Mouse (Mus musculus) limb, embryonic 11.5 days (tissue): ENCODE measurements around the gene Ppp1r14b. TPM values are rescaled to one million over a fixed set of nuclear protein-coding genes. Genes with fewer than 3 reads are reported as not detected.

Experiments
- ATAC-seq: fragments of 200-750 bp; cut with Nextera tagmentation; 2 replicates; pipeline ENCODE4 v1.8.0; 2017; ENCODE audit warnings: low read depth; ENCODE audit not compliant: insufficient number of reproducible peaks, low FRiP score, low TSS enrichment
- DNase-seq: peaks from one replicate; pipeline ENCODE4 v3.0.0-alpha.2; 2015; ENCODE audit warnings: low spot score
- H3K27ac ChIP-seq: fragments of 300-500 bp; sonication (generic); replicated peaks from 2 replicates; pipeline ENCODE4 v1.5.1; 2014; ENCODE audit warnings: low read depth, mild to moderate bottlenecking, low read length
- H3K27me3 ChIP-seq: fragments of 300-500 bp; sonication (generic); 2 replicates; pipeline ENCODE4 v1.6.1; 2014; ENCODE audit warnings: mild to moderate bottlenecking, low read length, mixed read lengths; ENCODE audit not compliant: control insufficient read depth, insufficient read depth
- H3K36me3 ChIP-seq: fragments of 300-500 bp; sonication (generic); 2 replicates; pipeline ENCODE4 v1.6.1; 2014; ENCODE audit warnings: mild to moderate bottlenecking, low read length, moderate library complexity, mixed read lengths; ENCODE audit not compliant: control insufficient read depth, insufficient read depth
- H3K4me1 ChIP-seq: fragments of 300-500 bp; sonication (generic); 2 replicates; pipeline ENCODE4 v1.6.1; 2014; ENCODE audit warnings: low read length, mixed read lengths; ENCODE audit not compliant: control insufficient read depth, insufficient read depth
- H3K4me2 ChIP-seq: fragments of 300-500 bp; sonication (generic); 2 replicates; pipeline ENCODE4 v1.6.1; 2014; ENCODE audit warnings: low read depth, mild to moderate bottlenecking, moderate library complexity; ENCODE audit not compliant: severe bottlenecking
- H3K4me3 ChIP-seq: fragments of 300-500 bp; sonication (generic); 2 replicates; pipeline ENCODE4 v1.5.1; 2014; ENCODE audit warnings: low read depth, low read length
- H3K9ac ChIP-seq: fragments of 300-500 bp; sonication (generic); 2 replicates; pipeline ENCODE4 v1.6.1; 2014; ENCODE audit warnings: mild to moderate bottlenecking, low read length
- H3K9me3 ChIP-seq: fragments of 300-500 bp; sonication (generic); 2 replicates; pipeline ENCODE4 v1.6.1; 2016; ENCODE audit warnings: low read length; ENCODE audit not compliant: control insufficient read depth
- WGBS: fragments of 180-500 bp; shearing (Covaris S2); extraction: QIAGEN DNeasy Blood & Tissue Kit; methylation state at CpG from one replicate; pipeline ENCODE4 v1.1.7; 2014; 5-methylcytosine and 5-hydroxymethylcytosine counted together
- polyA plus RNA-seq: library from polyadenylated mRNA; unstranded; fragments of >200 nt; fragmentation: Nextera tagmentation; extraction: Ambion mirVana; gene quantifications from 2 replicates; pipeline ENCODE4 v1.2.1, GENCODE M21; 2014

The Ppp1r14b gene
- polyA plus RNA-seq, 1 experiment from 2014 or later: 282 TPM

- H3K27me3 ChIP-seq: peaks cover 66% of the 10 kb centered on the region
- 3% methylated on average over 57 of the region's 58 CpGs for WGBS
- ATAC-seq (peak; percentile 26; the same call in 1 of the 2 replicates), DNase-seq (no peak)
- H3K9ac ChIP-seq: no peak overlapping the region
- no peak overlapping the region for H3K27ac ChIP-seq
- no peaks in the 10 kb centered on the region for H3K9me3 ChIP-seq
- H3K4me3 ChIP-seq: peak overlapping the region; percentile 26
- H3K36me3 ChIP-seq: no peaks in the 10 kb centered on the region
- H3K4me2 ChIP-seq: peak overlapping the region; percentile 33
- H3K4me1 ChIP-seq: peaks cover 7% of the 10 kb centered on the region
These were observed 41.2 kb upstream of the Ppp1r14b start for GRCm38 (mm10) chr19:6933436-6934194.

GRCm38 (mm10) chr19:6934195-6934977, 40.4 kb upstream of the Ppp1r14b start, which contains the start of gene Kcnk4:
TSS of gene Kcnk4 (minus strand) at chr19:6934515.
- Histone ChIP-seq H3K4me2 (peak within 1 kb of the TSS; percentile 33), H3K27me3 (peaks cover 61% of the 10 kb centered on the region), H3K9ac (no peak within 1 kb of the TSS), H3K4me1 (peaks cover 7% of the 10 kb centered on the region), H3K9me3 (no peaks in the 10 kb centered on the region), H3K4me3 (peak within 1 kb of the TSS; percentile 26), H3K36me3 (no peaks in the 10 kb centered on the region), H3K27ac (no peak within 1 kb of the TSS)
- DNase-seq: no peak
- ATAC-seq: no peak
- 8% methylated on average over 23 of the region's 23 CpGs for WGBS

DNA sequence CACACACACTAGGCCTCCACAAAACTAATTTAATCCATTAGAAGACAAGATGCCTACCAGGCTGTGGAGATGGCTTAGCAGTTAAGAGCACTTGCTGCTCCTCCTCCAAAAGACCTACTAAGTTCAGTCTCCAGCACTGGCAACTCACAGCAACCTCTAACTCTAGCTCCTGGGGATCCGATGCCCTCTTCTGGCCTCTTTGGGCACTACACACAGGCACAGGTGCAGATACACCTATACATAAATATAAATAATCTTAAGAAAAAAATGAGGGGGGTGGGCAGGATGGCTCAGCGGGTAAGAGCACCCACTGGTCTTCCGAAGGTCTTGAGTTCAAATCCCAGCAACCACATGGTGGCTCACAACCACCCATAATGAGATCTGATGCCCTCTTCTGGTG, 38.5 kb upstream of the Ppp1r14b start:
- H3K27me3 ChIP-seq: peaks cover 50% of the 10 kb centered on the region
- no peaks in the 10 kb centered on the region for H3K9me3 ChIP-seq
- no peaks in the 10 kb centered on the region for H3K36me3 ChIP-seq
- DNase-seq: no peak
- H3K4me1 ChIP-seq: peaks cover 15% of the 10 kb centered on the region
- no peak overlapping the region for H3K27ac ChIP-seq
- 17% methylated on average over 3 of the region's 3 CpGs for WGBS
- no peak for ATAC-seq
- H3K4me2 ChIP-seq: no peak overlapping the region
- no peak overlapping the region for H3K4me3 ChIP-seq
- no peak overlapping the region for H3K9ac ChIP-seq

GRCm38 (mm10) chr19:6937541-6938465, 37.0 kb upstream of the Ppp1r14b start:
- ATAC-seq (no peak), DNase-seq (no peak)
- no peak overlapping the region for H3K27ac ChIP-seq
- WGBS: 80% methylated on average over 16 of the region's 16 CpGs
- no peaks in the 10 kb centered on the region for H3K9me3 ChIP-seq
- H3K9ac ChIP-seq: no peak overlapping the region
- no peaks in the 10 kb centered on the region for H3K36me3 ChIP-seq
- no peak overlapping the region for H3K4me3 ChIP-seq
- peaks cover 17% of the 10 kb centered on the region for H3K4me1 ChIP-seq
- no peak overlapping the region for H3K4me2 ChIP-seq
- peaks cover 35% of the 10 kb centered on the region for H3K27me3 ChIP-seq

- H3K4me2 ChIP-seq: no peak overlapping the region
- H3K27ac ChIP-seq: no peak overlapping the region
- H3K27me3 ChIP-seq: peaks cover 19% of the 10 kb centered on the region
- ATAC-seq (no peak), DNase-seq (no peak)
- 90% methylated on average over 20 of the region's 20 CpGs for WGBS
- H3K36me3 ChIP-seq: no peaks in the 10 kb centered on the region
- no peaks in the 10 kb centered on the region for H3K9me3 ChIP-seq
- peaks cover 13% of the 10 kb centered on the region for H3K4me1 ChIP-seq
- H3K9ac ChIP-seq: 0 out of 2 replicates have a peak overlapping the region, but pooled peaks have one; percentile 7
- H3K4me3 ChIP-seq: no peak overlapping the region
These were observed 35.4 kb upstream of the Ppp1r14b start for GRCm38 (mm10) chr19:6939106-6940002.

GRCm38 (mm10) chr19:6940396-6941351, 34.1 kb upstream of the Ppp1r14b start:
- H3K9me3 ChIP-seq: no peaks in the 10 kb centered on the region
- H3K4me1 ChIP-seq: peaks cover 13% of the 10 kb centered on the region
- no peak overlapping the region for H3K27ac ChIP-seq
- H3K27me3 ChIP-seq: peaks cover 7% of the 10 kb centered on the region
- no peaks in the 10 kb centered on the region for H3K36me3 ChIP-seq
- DNase-seq: no peak
- 22% methylated on average over 28 of the region's 29 CpGs for WGBS
- H3K4me3 ChIP-seq: peak overlapping the region; percentile 69
- peak overlapping the region; percentile 77 for H3K9ac ChIP-seq
- ATAC-seq: 0 out of 2 replicates have a peak, but pooled peaks have one; percentile 19
- H3K4me2 ChIP-seq: peak overlapping the region; percentile 88
